Mouse (Mus musculus) spleen, adult 18-20 months (tissue): ENCODE measurements around the gene Gm9817.
A peak's percentile ranks its signal among the peaks of the same experiment; 100 is the strongest.

ENCODE experiments used
- DNase-seq, 2 experiments: peaks; one replicate each; pipeline ENCODE4 v3.0.0; 2022; ENCODE audit warnings: mixed read lengths in 2 of 2

The Gm9817 gene

GRCm38 (mm10) chr13:45092816-45093215 lies 14.3 kb downstream of the Gm9817 start:
- DNase-seq = no peak

GRCm38 (mm10) chr13:45095028-45095427 lies 16.5 kb downstream of the Gm9817 start:
- DNase-seq = no peak

GRCm38 (mm10) chr13:45099582-45100229 lies 21.2 kb downstream of the Gm9817 start:
- no peak for DNase-seq

- no peak for DNase-seq
These were observed 28.0 kb downstream of the Gm9817 start for GRCm38 (mm10) chr13:45106480-45106879.

GRCm38 (mm10) chr13:45108851-45109390 lies 30.4 kb downstream of the Gm9817 start:
- DNase-seq = peak; percentile 18 to 21

GRCm38 (mm10) chr13:45118375-45118774 lies 39.9 kb downstream of the Gm9817 start:
- DNase-seq = no peak

- DNase-seq = no peak
These were observed 40.3 kb downstream of the Gm9817 start for GRCm38 (mm10) chr13:45118822-45119221.
